Mouse (Mus musculus) intestine, postnatal 0 days (tissue): ENCODE results near the gene Zfp90. TPM values are rescaled to one million over a fixed set of nuclear protein-coding genes. Genes with fewer than 3 reads are reported as not detected.
A peak's percentile ranks its signal among the peaks of the same experiment; 100 is the strongest.

Experiments
- ATAC-seq: fragments of 200-750 bp; cut with Nextera tagmentation; 2 replicates; pipeline ENCODE4 v1.8.0; 2017; ENCODE audit warnings: mild to moderate bottlenecking, moderate TSS enrichment, moderate library complexity
- H3K27ac ChIP-seq: fragments of 300-500 bp; sonication (generic); 2 replicates; pipeline ENCODE4 v1.5.1; 2014; ENCODE audit warnings: mild to moderate bottlenecking, low read depth, low read length, moderate library complexity
- H3K27me3 ChIP-seq: fragments of 300-500 bp; sonication (generic); replicated peaks from 2 replicates; pipeline ENCODE4 v1.6.1; 2014; ENCODE audit warnings: low read length, mixed read lengths; ENCODE audit not compliant: control insufficient read depth, insufficient read depth
- H3K36me3 ChIP-seq: fragments of 300-500 bp; sonication (generic); 2 replicates; pipeline ENCODE4 v1.6.1; 2014; ENCODE audit warnings: mild to moderate bottlenecking, moderate library complexity; ENCODE audit not compliant: control insufficient read depth, insufficient read depth
- H3K4me1 ChIP-seq: fragments of 300-500 bp; sonication (generic); replicated peaks from 2 replicates; pipeline ENCODE4 v1.6.1; 2014; ENCODE audit warnings: antibody characterized with exemption, low read length, mixed read lengths; ENCODE audit not compliant: control insufficient read depth, insufficient read depth
- H3K4me2 ChIP-seq: fragments of 300-500 bp; sonication (generic); replicated peaks from 2 replicates; pipeline ENCODE4 v1.6.1; 2014; ENCODE audit warnings: low read depth, mild to moderate bottlenecking, moderate library complexity
- H3K4me3 ChIP-seq: fragments of 300-500 bp; sonication (generic); 2 replicates; pipeline ENCODE4 v1.5.1; 2014; ENCODE audit warnings: low read depth, low read length
- H3K9ac ChIP-seq: fragments of 300-500 bp; sonication (generic); 2 replicates; pipeline ENCODE4 v1.6.1; 2014; ENCODE audit warnings: mild to moderate bottlenecking, low read depth, low read length
- H3K9me3 ChIP-seq: fragments of 300-500 bp; sonication (generic); 2 replicates; pipeline ENCODE4 v1.6.1; 2016; ENCODE audit warnings: mixed run types; ENCODE audit not compliant: control insufficient read depth
- CTCF ChIP-seq: sonication (generic); IDR thresholded peaks from 2 replicates; pipeline ENCODE4 v1.5.1; 2016; ENCODE audit warnings: low read depth, mild to moderate bottlenecking, control low read depth, antibody characterized with exemption, moderate library complexity
- WGBS: fragments of 180-500 bp; shearing (Covaris S2); extraction: QIAGEN DNeasy Blood & Tissue Kit; methylation state at CpG from one replicate; pipeline ENCODE4 v1.1.7; 2014; 5-methylcytosine and 5-hydroxymethylcytosine counted together
- polyA plus RNA-seq: library from polyadenylated mRNA; unstranded; fragments of >200 nt; fragmentation: Nextera tagmentation; extraction: Ambion mirVana; gene quantifications from 2 replicates; pipeline ENCODE4 v1.2.1, GENCODE M21; 2015

The Zfp90 gene
- polyA plus RNA-seq, 1 experiment from 2014 or later = 5.6 TPM

DNA sequence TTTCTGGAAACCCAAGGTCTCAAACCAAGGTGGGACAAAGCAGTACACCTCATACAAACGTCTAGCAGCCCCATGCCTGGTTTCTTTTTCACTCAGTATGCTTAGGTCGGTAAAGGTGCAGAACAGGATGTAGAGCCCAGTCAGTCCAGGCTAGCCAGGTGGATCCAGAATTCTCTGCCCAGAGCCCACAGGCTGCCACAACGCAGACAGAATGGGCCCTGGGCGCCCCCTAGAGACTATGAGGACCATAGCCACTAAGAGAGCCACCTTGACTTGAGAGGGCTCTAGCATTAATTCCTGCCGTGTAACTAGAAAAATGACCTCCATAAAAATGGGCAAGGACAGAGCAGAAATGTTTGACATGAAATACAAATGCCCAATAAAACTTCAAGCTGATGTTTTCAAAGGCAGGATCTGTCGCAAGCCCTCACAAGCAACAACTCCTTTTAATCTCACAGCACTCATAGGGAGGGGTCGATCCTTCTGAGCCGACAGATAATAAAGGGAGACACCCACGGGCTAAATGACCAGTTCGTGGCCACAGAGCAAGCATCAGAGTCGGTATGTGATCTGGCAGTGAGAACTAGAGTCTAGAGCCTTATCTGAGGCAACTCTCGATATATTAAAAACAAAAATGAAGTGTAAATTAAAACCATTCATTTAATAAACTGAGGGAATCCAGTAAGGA, 11.7 kb upstream of the Zfp90 start:
- Histone ChIP-seq H3K27me3 (no peaks in the 10 kb centered on the region), H3K4me3 (no peak overlapping the region), H3K9me3 (no peaks in the 10 kb centered on the region), H3K9ac (no peak overlapping the region), H3K36me3 (no peaks in the 10 kb centered on the region), H3K4me2 (no peak overlapping the region), H3K27ac (no peak overlapping the region), H3K4me1 (peaks cover 6% of the 10 kb centered on the region)
- WGBS = 20% methylated on average over 12 of the region's 12 CpGs
- TF ChIP-seq CTCF = peak; percentile 84
- ATAC-seq = peak; percentile 52; the same call in 1 of the 2 replicates

DNA sequence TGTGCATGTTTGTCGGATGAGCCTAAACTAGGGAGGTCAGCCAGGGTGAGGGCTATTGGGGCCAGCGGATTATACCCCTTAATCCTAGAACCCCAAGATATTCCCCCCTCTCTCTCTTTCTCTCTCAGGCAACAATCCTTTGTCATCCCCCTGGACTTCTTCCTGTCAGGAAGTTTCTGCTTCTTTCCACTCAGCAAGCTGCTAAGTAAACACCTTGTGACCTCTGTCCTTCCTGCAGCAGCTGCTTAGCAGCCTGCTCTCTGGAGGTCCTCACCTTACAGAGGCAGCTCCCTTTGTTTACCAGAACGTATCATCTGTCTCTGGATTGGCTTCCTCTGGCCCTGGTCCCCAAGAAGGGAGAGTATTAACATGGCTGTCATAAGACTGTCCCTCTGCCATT, 10.3 kb upstream of the Zfp90 start:
- peaks cover 6% of the 10 kb centered on the region for H3K4me1 ChIP-seq
- H3K4me3 ChIP-seq = no peak overlapping the region
- H3K4me2 ChIP-seq = no peak overlapping the region
- 0 out of 2 replicates have a peak overlapping the region, but pooled peaks have one; percentile 11 for H3K9ac ChIP-seq
- H3K27ac ChIP-seq = peak overlapping the region; percentile 15; the same call in 1 of the 2 replicates
- TF ChIP-seq CTCF = no peak
- 22% methylated on average over 3 of the region's 3 CpGs for WGBS
- H3K36me3 ChIP-seq = no peaks in the 10 kb centered on the region
- H3K27me3 ChIP-seq = no peaks in the 10 kb centered on the region
- peak; percentile 44; the same call in 1 of the 2 replicates for ATAC-seq
- H3K9me3 ChIP-seq = no peaks in the 10 kb centered on the region

DNA sequence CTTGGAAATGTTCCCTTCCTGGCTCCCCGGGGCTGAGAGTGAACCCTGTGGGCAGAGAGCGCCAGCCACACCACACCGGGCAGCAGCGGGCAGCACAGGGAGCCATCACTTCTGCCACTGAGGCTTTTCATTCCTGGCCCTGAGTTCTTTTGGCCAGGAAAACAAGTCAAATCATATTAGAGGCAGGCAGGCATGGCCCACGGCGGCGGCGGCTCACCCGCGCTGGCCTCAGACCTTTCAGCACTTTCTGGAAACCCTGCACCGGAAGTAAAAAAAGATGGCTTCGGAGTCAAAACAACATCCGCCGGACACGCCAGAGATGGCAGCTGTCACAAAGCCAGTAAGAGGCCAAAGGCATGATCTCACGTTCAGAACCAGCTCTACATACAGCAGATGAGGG, 9.3 kb upstream of the Zfp90 start:
- Histone ChIP-seq H3K36me3 (no peaks in the 10 kb centered on the region), H3K9ac (no peak overlapping the region), H3K9me3 (no peaks in the 10 kb centered on the region), H3K4me2 (no peak overlapping the region), H3K4me3 (no peak overlapping the region), H3K27ac (no peak overlapping the region), H3K4me1 (peaks cover 6% of the 10 kb centered on the region), H3K27me3 (no peaks in the 10 kb centered on the region)
- no peak for ATAC-seq
- TF ChIP-seq CTCF = no peak
- 79% methylated on average over 16 of the region's 16 CpGs for WGBS

DNA sequence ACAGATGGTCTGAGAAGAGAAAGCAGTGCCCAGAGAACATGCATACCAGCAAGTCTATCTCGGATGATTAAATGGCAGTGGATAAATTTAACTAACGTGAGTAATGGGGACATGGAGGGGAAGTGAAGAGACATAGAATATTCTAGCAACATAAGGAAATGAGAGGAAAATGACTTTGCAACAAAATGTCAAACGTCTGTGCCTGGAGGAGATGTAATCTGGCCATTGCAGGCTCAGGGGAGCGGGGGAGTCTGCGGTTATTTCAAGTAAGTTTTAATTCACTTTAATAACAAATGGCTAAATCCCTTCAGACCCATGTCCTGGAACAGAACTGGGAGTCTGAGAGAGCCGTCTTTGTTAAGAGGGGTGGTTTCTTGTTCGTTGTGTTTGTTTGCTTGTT, 5.1 kb upstream of the Zfp90 start:
- Histone ChIP-seq H3K9ac (no peak overlapping the region), H3K27ac (no peak overlapping the region), H3K4me3 (no peak overlapping the region), H3K27me3 (no peaks in the 10 kb centered on the region), H3K9me3 (no peaks in the 10 kb centered on the region), H3K4me1 (peaks cover 4% of the 10 kb centered on the region; the same call in 1 of the 2 replicates), H3K4me2 (no peak overlapping the region), H3K36me3 (no peaks in the 10 kb centered on the region)
- no peak for TF ChIP-seq CTCF
- 64% methylated on average over 7 of the region's 7 CpGs for WGBS
- no peak for ATAC-seq

DNA sequence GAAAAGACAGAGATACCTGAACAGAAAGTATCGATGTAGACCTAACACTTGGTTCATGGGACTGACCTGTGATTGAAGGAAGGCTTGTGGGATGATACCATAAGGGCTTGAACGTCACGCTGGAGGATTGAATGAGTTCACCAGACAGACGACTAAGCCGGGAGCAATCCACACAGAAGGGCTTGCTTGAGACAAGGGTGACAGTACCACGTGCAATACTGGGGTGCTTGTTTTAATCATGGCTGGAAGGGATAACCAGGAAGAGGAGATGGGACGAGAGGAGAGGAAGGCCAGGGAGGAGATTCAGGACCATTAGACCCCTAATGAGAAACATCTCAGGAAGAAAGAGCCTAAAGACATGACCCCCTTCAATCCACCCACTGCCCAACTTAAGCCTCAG, 4.6 kb upstream of the Zfp90 start:
- no peaks in the 10 kb centered on the region for H3K9me3 ChIP-seq
- 77% methylated on average over 7 of the region's 7 CpGs for WGBS
- ATAC-seq = no peak
- H3K36me3 ChIP-seq = no peaks in the 10 kb centered on the region
- no peak for TF ChIP-seq CTCF
- no peak overlapping the region for H3K9ac ChIP-seq
- no peak overlapping the region for H3K4me3 ChIP-seq
- H3K4me2 ChIP-seq = no peak overlapping the region
- H3K27me3 ChIP-seq = no peaks in the 10 kb centered on the region
- H3K4me1 ChIP-seq = no peaks in the 10 kb centered on the region
- H3K27ac ChIP-seq = no peak overlapping the region

DNA sequence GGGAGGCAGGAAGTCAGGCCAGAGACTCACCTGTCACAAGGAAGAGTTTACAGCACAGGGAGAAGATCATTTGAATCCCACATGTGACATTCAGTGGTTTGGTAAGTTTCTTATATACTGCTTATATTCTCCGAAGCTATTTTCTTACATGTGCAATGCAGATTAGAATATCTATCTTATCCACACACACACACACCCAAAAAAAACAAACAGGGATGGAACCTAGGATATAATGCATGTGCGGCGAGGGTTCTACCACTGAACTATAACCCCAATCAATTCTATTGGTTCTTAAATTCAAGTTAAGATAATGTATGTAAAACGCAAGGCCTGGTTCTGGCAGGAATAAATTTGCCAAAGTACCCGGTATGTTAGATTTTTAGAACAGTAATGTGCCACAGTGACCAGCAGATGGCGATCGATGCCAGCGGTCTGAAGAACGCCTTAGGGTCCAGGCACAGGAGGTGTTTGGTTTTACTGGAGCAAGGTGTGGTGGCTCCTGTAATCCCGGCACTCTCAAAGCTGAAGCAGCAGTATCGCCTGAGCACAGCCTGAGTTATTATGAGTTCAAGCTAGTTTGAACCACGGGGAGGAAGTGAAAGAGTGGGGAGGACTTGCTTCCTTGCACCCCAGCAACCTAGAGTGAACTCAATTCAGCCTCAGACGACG, 3.2 kb upstream of the Zfp90 start:
- Histone ChIP-seq H3K36me3 (no peaks in the 10 kb centered on the region), H3K4me2 (peak overlapping the region; percentile 6), H3K27ac (no peak overlapping the region), H3K9ac (no peak overlapping the region), H3K4me1 (no peaks in the 10 kb centered on the region; the same call in 1 of the 2 replicates), H3K4me3 (no peak overlapping the region), H3K27me3 (no peaks in the 10 kb centered on the region), H3K9me3 (no peaks in the 10 kb centered on the region)
- WGBS = 17% methylated on average over 14 of the region's 14 CpGs
- ATAC-seq = no peak
- TF ChIP-seq CTCF = peak; percentile 93
